Mouse (Mus musculus): ENCODE data around the gene Fhit.

DNA sequence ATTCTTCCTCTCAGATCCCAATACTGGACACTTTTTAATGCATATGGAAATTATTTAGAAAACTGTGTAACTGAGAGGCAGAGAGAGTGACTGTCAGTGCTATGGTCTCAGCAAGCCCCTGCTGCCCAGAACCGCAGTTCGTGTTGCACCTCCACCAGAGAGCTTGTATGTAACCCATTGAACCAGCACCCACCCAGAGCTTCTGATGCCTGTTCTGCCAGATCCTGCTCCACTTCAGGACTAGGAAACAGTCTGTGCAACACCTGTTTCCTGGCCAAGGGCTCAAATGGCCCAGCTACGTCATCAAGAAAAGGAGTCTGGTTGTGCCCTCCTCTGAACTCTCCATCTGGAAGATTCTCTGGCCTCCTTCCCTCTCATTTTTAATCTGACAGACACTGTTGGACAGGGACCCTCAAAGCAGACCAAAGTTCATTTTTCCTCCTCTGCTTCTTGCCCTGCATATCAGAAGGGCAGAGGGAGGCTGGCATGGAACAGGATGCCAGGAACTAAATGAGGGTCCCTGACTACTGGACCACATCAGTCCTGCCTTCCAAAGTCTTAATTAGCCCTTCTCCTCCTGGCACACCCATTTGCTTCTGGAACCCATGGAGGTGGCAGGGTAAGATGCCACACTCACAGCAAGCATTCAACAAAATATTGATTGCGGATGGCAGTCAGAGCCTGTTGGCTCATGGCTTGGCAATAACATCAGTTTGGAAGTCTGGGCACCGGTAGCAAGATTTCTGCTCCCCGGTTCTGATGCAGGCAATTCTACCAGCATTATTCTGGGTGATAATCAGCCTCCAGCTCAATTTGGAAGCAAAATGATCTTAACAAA, 29.0 kb downstream of the Fhit start:
- TF ChIP-seq TAL1 (IDR thresholded peaks at IDR 0.05; ENCODE audit: low read length) (no peak), GATA1 (IDR thresholded peaks at IDR 0.05; ENCODE audit: low read length) (no peak)

Measured in erythroblast, embryonic 14.5 days (primary cell).